Mouse (Mus musculus) cerebellum, postnatal 10 days (tissue): ENCODE data around the gene Gls2.
A peak's percentile ranks its signal among the peaks of the same experiment; 100 is the strongest.
"Not testable (repeated sequence)": the region's sequence is repeated elsewhere in the genome, so short reads cannot be mapped to it uniquely, and the experiment has no call there.

Source experiments
- DNase-seq, 2 experiments: peaks; one replicate each; pipeline ENCODE4 v3.0.0; 2021; ENCODE audit warnings: mixed read lengths in 2 of 2

The Gls2 gene

GRCm38 (mm10) chr10:128194551-128195461, 549 bp downstream of the Gls2 start:
- DNase-seq = peak; percentile 45 to 75

GRCm38 (mm10) chr10:128201856-128202255, 7.6 kb downstream of the Gls2 start:
- DNase-seq = no peak

- DNase-seq = no peak
Observed at GRCm38 (mm10) chr10:128204941-128205340, 10.7 kb downstream of the Gls2 start.

- DNase-seq = no peak
Observed at GRCm38 (mm10) chr10:128208326-128208725, 14.1 kb downstream of the Gls2 start.

GRCm38 (mm10) chr10:128209311-128210009, 15.2 kb downstream of the Gls2 start:
- no peak for DNase-seq

GRCm38 (mm10) chr10:128210131-128210530, 15.9 kb downstream of the Gls2 start:
- no peak for DNase-seq

- DNase-seq = peak; percentile 29 to 47
Observed at GRCm38 (mm10) chr10:128210954-128211353, 16.7 kb downstream of the Gls2 start.

- peak; percentile 98 for DNase-seq
Observed at GRCm38 (mm10) chr10:128211390-128212108, 17.3 kb downstream of the Gls2 start, which contains the start of gene Spryd4. TSS of gene Spryd4 (minus strand) at chr10:128211807.

GRCm38 (mm10) chr10:128212148-128212547, 17.9 kb downstream of the Gls2 start:
- DNase-seq = no peak

GRCm38 (mm10) chr10:128212871-128213323, 18.6 kb downstream of the Gls2 start:
- DNase-seq = peak; percentile 81 to 87

- DNase-seq = not testable (repeated sequence)
Observed at GRCm38 (mm10) chr10:128214112-128214511, 19.9 kb downstream of the Gls2 start.

- DNase-seq = no peak
Observed at GRCm38 (mm10) chr10:128214981-128215380, 20.7 kb downstream of the Gls2 start.

- no peak for DNase-seq
Observed at GRCm38 (mm10) chr10:128218387-128219117, 24.3 kb downstream of the Gls2 start.

GRCm38 (mm10) chr10:128221533-128222286, 27.5 kb downstream of the Gls2 start:
- DNase-seq = no peak

GRCm38 (mm10) chr10:128225064-128225463, 30.8 kb downstream of the Gls2 start:
- DNase-seq = no peak

- no peak for DNase-seq
Observed at GRCm38 (mm10) chr10:128225538-128225937, 31.3 kb downstream of the Gls2 start, which contains the start of gene Mip. TSS of gene Mip (plus strand) at chr10:128225838.

- DNase-seq = no peak
Observed at GRCm38 (mm10) chr10:128227592-128227991, 33.3 kb downstream of the Gls2 start.

GRCm38 (mm10) chr10:128228009-128228408, 33.8 kb downstream of the Gls2 start:
- no peak for DNase-seq

GRCm38 (mm10) chr10:128230582-128230981, 36.3 kb downstream of the Gls2 start:
- DNase-seq = no peak

GRCm38 (mm10) chr10:128231146-128231545, 36.9 kb downstream of the Gls2 start:
- no peak for DNase-seq

- peak; percentile 94 to 95 for DNase-seq
Observed at GRCm38 (mm10) chr10:128231697-128232419, 37.6 kb downstream of the Gls2 start, which contains the start of gene Timeless. TSS of gene Timeless (plus strand) at chr10:128232065.
